Mouse (Mus musculus) cortical plate, adult 2 months (tissue): ENCODE measurements at regions not wholly inside any gene's neighbourhood (a gene's known extent, or its start where the extent isn't known, plus 50 kb on each side); places are given as distances from the start of the nearest gene placed in this dataset.

ENCODE experiments used
- H3K27ac ChIP-seq: fragments of 200-500 bp; 2 replicates; pipeline ENCODE4 v1.5.1; 2012; ENCODE audit warnings: low read length, control low read depth, inconsistent platforms; ENCODE audit not compliant: insufficient read depth
- H3K4me1 ChIP-seq: fragments of 200-500 bp; 2 replicates; pipeline ENCODE4 v1.6.1; 2011; ENCODE audit warnings: low read length; ENCODE audit not compliant: control insufficient read depth, insufficient read depth
- H3K4me3 ChIP-seq: fragments of 200-500 bp; 2 replicates; pipeline ENCODE4 v1.5.1; 2011; ENCODE audit warnings: mild to moderate bottlenecking, low read length, control low read depth; ENCODE audit not compliant: insufficient read depth
- CTCF ChIP-seq: fragments of 200-500 bp; IDR thresholded peaks from 2 replicates; pipeline ENCODE4 v1.5.1; 2011; ENCODE audit warnings: mild to moderate bottlenecking, control low read depth, low read length; ENCODE audit not compliant: insufficient read depth; ENCODE audit errors: extremely low read depth
- POLR2A ChIP-seq: fragments of 200-500 bp; IDR thresholded peaks from 2 replicates; pipeline ENCODE4 v1.6.1; 2011; ENCODE audit warnings: mild to moderate bottlenecking, low read length, control low read depth; ENCODE audit not compliant: insufficient read depth; ENCODE audit errors: extremely low read depth

DNA sequence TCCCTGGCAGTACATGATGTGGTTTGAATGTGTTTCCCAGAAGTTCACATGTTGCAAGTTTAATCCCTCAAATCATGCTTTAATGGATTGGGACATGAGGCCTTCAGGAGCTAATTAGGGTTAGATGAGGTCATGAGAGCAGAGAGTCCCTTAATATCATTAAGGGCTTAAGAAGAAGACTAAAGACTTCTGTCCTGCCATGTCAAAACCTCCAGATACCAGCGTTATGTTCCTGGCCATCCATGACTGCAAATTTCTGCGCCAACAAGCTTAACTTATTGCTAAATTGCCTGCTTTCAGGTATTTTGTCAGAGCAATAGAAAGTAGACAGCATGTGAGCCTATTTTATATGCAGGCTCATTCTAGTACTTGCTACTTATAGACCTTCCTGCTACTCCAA, 282.1 kb upstream of the Cdyl start:
- TF ChIP-seq POLR2A (no peak), CTCF (no peak)
- no peak overlapping the region for H3K27ac ChIP-seq
- no peaks in the 10 kb centered on the region for H3K4me1 ChIP-seq
- H3K4me3 ChIP-seq: no peak overlapping the region

DNA sequence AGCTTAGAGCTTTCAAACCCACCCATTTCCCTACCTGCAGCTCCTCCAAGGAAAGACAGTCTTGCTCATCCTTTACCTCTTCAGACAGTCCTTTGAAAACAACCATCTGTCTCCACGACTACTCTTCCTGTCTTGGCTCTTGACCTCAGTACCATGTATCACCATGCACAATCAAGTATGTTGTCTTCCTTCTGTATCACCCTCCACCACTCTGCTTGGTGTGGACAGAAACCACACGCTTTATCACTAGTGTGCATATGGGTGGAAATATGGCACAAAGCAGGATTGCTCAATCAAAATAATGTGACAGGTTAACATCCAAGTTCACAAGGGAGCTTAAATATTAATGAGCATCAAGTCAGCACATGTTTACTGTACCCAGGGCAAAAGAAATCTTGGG, 280.1 kb upstream of the Cdyl start:
- no peaks in the 10 kb centered on the region for H3K4me1 ChIP-seq
- no peak overlapping the region for H3K4me3 ChIP-seq
- no peak overlapping the region for H3K27ac ChIP-seq
- TF ChIP-seq CTCF: no peak
- TF ChIP-seq POLR2A: no peak

DNA sequence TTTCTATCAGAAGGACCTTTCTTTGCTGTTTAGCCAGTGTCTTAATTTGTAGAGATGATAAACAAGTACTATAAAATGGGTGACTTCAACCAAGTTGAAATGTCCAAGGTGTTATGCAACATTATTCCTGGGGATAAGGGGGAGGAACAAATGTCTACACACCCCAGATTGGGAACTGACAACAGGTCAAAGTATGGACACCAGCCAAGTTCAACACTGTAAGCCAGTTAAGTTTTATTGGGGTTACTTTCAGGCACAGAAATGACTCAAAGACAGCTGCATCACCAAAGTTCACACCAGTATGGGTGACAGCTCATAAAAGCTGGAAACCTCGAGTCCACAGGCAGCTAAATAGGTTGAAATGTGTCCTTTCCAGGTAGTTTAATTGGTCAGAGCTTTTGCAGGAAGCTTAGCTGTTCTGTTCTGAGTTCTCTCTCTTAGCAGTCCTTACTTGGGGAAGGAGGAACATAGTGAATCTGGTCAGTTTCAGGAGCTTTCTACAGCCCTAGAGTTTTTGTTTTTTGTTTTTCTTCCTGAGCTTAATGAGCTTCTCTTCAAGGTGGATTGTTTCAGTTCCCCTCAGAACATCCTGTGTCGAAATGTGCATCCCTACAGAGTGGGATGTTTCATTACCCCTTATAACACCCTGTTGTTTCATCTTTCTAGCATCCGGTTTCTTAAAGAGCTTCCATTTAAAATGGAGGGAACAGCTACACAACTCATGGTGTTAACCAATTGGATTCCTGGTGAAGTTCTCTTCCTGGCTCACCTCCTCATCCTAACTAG, 279.2 kb upstream of the Cdyl start:
- H3K4me3 ChIP-seq: no peak overlapping the region
- no peaks in the 10 kb centered on the region for H3K4me1 ChIP-seq
- TF ChIP-seq POLR2A (no peak), CTCF (no peak)
- H3K27ac ChIP-seq: no peak overlapping the region

DNA sequence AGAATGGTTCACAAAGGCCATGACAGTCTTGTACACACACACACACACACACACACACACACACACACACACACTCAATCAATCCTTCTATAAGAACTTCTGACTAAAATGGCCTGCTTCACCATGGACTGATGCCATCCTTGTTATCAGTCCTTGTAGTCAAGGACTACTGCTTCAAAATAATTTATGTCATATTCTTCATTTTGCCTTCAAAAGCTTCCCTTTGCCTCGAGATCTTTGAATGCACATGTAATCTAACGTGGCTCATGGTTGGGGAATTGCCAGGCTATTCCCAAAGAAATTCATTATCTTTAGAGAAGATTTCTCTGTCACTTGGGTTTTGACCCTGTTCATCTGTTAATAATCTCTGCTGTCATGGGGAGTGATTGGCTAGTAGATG, 278.0 kb upstream of the Cdyl start:
- no peak for TF ChIP-seq POLR2A
- TF ChIP-seq CTCF: no peak

DNA sequence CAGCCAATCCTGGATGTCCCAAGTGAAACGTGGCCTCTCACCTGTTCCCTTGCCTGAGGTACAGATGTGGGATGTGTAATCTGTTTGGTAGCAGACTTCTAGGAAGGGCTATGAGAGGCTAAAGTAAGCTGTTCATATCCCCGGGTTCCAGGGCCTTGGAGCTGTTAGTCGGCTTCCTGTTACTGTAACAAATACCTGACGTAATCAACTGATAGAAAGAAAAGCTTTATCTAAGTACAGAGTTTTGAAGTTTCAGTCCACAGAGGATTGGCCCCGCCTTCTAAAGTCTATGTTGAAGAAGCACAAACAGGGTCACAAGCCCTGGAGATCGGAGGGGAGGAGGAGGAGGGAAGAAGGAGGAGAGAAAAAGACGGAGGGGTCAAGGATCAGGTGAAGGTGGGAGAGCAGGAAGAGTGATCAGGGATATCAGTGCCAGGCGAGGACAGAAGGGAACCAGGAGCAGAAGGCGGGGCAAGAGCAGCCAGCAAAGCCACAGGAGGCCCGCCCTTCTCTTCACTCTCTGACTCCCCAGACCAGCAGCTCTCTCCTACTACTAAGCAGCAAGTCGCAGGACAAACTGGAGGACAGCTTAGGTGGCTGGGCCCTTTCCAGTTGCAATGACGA, 276.5 kb upstream of the Cdyl start:
- H3K4me3 ChIP-seq: no peak overlapping the region
- H3K27ac ChIP-seq: no peak overlapping the region
- TF ChIP-seq POLR2A (no peak), CTCF (no peak)
- no peaks in the 10 kb centered on the region for H3K4me1 ChIP-seq

More for the DNA sequence above, 278.0 kb upstream of the Cdyl start:
- Histone ChIP-seq H3K27ac (no peak overlapping the region), H3K4me3 (no peak overlapping the region), H3K4me1 (no peaks in the 10 kb centered on the region)

DNA sequence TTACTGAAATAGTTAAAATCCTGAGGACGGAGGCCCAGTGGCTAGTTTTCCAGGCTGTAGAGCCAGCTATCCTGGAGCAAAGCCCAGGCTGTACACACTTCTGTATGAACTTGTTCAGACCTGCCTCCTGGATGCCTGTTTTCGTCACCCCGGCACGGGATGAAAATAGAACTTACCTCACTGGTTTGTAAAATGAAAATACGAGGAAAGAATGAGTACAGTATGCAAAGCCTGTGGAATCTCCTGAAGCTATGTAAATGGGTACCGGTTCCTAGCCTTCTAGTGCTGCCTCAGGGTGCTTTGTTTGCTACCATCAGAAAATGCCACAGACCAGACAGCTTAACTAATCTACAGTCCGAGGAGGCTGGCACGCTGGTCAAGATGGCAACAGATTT, 276.0 kb upstream of the Cdyl start:
- H3K4me1 ChIP-seq: no peaks in the 10 kb centered on the region

DNA sequence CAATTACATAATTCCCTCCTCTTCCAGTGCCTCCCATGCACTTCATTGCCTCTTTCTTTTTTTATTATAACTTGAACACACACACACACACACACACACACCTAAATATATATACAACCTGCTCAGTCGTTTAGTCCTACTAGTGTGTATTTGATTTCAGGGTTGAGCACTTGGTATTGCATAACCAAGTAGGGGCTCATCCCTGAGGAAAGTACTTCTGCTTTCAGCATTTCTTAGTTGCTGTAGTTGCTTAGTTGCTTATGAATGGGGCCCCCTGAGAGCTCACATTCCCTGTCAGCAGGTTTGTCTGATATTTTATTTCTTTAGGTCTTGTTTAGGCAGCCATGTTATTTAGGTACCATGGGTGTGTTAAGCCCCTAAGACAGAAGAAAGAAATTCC, 271.3 kb upstream of the Cdyl start:
- H3K4me1 ChIP-seq: no peaks in the 10 kb centered on the region
- H3K27ac ChIP-seq: no peak overlapping the region
- TF ChIP-seq CTCF (no peak), POLR2A (no peak)
- no peak overlapping the region for H3K4me3 ChIP-seq

More for the DNA sequence above, 276.0 kb upstream of the Cdyl start:
- Histone ChIP-seq H3K27ac (no peak overlapping the region), H3K4me3 (no peak overlapping the region)
- TF ChIP-seq POLR2A: no peak
- TF ChIP-seq CTCF: no peak

DNA sequence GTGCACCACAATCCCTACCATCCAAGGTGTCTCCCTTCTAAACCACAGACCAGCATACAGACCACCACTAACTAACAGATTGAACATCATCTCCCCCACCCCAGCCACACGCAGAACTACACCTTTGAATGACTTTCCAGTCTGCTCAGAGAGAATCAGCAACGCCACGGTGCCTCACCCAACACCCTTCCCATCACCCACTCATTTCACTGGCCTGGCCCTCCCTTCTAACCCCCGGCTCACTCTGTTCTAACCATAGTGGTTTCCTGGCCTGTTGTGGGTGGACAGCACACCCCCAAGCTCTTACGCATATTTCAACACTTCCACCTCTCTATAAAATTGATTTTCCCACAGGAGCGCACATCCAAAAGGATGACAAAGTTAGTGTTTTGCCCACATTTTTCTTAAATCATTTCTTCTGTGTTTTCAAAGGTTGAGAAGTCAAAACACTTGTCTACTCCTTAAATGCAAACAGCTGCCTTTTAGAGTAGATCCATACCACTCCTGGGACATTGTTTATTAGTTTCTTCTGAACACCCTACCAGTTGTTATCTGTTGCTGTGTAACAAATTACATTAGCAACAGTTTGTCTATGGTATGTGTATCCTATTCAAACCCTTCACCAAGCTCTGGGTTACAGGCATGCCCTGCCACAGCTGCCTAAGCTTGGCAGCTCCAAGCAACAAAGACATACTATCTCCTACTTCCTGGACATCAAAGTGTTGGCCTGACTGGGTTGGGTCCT, 269.7 kb upstream of the Cdyl start:
- Histone ChIP-seq H3K4me3 (no peak overlapping the region), H3K4me1 (no peaks in the 10 kb centered on the region), H3K27ac (no peak overlapping the region)
- TF ChIP-seq CTCF (no peak), POLR2A (no peak)

DNA sequence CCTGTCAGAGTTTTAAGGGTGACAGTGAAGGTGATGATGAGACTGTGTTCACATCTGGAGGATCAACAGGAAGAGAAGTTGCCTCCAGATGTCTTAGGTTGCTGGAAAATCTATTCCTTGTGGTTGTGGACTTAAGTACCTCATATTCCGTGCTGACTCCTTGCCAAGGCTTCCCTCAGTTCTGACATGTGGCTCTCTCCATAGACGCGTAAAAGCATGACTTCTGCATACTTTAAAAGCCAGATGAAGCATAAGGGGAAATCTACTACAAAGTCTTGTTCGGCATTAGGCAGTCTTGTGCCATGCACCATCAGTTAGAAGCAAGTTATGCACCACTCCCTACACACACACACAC, 269.1 kb upstream of the Cdyl start:
- no peak overlapping the region for H3K27ac ChIP-seq
- no peak overlapping the region for H3K4me3 ChIP-seq
- TF ChIP-seq POLR2A: no peak
- no peak for TF ChIP-seq CTCF
- no peaks in the 10 kb centered on the region for H3K4me1 ChIP-seq
